Mouse (Mus musculus): ENCODE measurements at regions not wholly inside any gene's neighbourhood (a gene's known extent, or its start where the extent isn't known, plus 50 kb on each side); places are given as distances from the start of the nearest gene placed in this dataset.

- TF ChIP-seq CTCF (IDR thresholded peaks at IDR 0.05; ENCODE audit: low read depth, low read length) (no peak), POLR2A (IDR thresholded peaks at IDR 0.05; ENCODE audit: borderline replicate concordance, low read depth, low read length) (no peak)
Observed at GRCm38 (mm10) chr12:25891391-25892167, 523.5 kb downstream of the Rnf144a start.

Data from bone marrow macrophage, adult 2 months (primary cell).